ENCODE assay signal across 22 mouse cellular contexts in the genomic region with DNA sequence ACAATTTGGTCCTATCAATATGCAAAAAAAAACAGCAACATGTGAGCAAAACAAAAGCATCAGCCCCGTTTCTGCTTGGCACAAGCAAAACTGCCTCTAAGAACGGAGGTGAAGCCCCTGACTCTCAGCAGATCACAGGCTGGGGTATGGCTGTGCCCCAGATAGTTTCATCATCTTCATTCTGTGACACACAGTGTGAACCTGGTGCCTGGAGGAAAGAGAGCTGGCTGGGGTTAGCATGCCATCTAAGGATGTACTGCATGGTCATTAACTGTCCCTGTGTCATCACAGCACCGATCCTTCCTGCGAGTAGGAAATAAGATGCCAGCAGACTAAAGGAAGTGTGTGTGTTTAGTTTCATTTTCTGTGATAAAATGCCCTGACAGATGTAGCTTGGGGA.
DNase-seq lines count a peak whose midpoint lies in the region; ATAC-seq lines count a peak whose summit lies in the region.
"Had no signal": no experiment of that assay in that cellular context is flagged by ENCODE, and none has a peak within 500 bp of the region (broad histone marks: within the 10 kb centered on the region; RNA-seq: fewer than 3 reads in every experiment).

No protein-coding gene starts in this region.

- H3K4me1 ChIP-seq in forebrain, embryonic 13.5 days = peaks cover 16% of the 10 kb centered on the region
- peaks cover 12% of the 10 kb centered on the region; the same call in 1 of the 2 replicates for H3K4me1 ChIP-seq in forebrain, embryonic 10.5 days
- H3K4me1 ChIP-seq in neural tube, embryonic 13.5 days (replicated peaks) = peaks cover 22% of the 10 kb centered on the region
- peaks cover 20% of the 10 kb centered on the region for H3K4me1 ChIP-seq in midbrain, embryonic 16.5 days (ENCODE audit: control insufficient read depth, insufficient read depth, low read length)
- H3K4me1 ChIP-seq: liver, embryonic 13.5 days had no signal

- 75% methylated on average over 4 of the region's 4 CpGs for WGBS in forebrain, embryonic 13.5 days
- 91% methylated on average over 4 of the region's 4 CpGs for WGBS in forebrain, embryonic 10.5 days
- WGBS in neural tube, embryonic 13.5 days = 78% methylated on average over 4 of the region's 4 CpGs
- 55% methylated on average over 4 of the region's 4 CpGs for WGBS in midbrain, embryonic 16.5 days

- ATAC-seq in forebrain, embryonic 13.5 days = no peak
- peak; percentile 24; the same call in 1 of the 2 replicates for ATAC-seq in neural tube, embryonic 13.5 days (ENCODE audit: low read depth)
- ATAC-seq in midbrain, embryonic 16.5 days = peak; percentile 66
- ATAC-seq: intestine, embryonic 16.5 days had no signal

- H3K27ac ChIP-seq in forebrain, embryonic 13.5 days = peak overlapping the region; percentile 26
- H3K27ac ChIP-seq in forebrain, embryonic 10.5 days = no peak overlapping the region
- H3K27ac ChIP-seq in neural tube, embryonic 13.5 days (replicated peaks) = peak overlapping the region; percentile 80
- peak overlapping the region; percentile 87 for H3K27ac ChIP-seq in midbrain, embryonic 16.5 days (ENCODE audit: low read length)
- H3K27ac ChIP-seq: embryonic facial prominence, embryonic 13.5 days; liver, embryonic 13.5 days had no signal

- no peaks in the 10 kb centered on the region for H3K36me3 ChIP-seq in forebrain, embryonic 13.5 days (ENCODE audit: poor library complexity, severe bottlenecking)
- H3K36me3 ChIP-seq in forebrain, embryonic 10.5 days (replicated peaks) = no peaks in the 10 kb centered on the region
- no peaks in the 10 kb centered on the region for H3K36me3 ChIP-seq in neural tube, embryonic 13.5 days
- no peaks in the 10 kb centered on the region for H3K36me3 ChIP-seq in midbrain, embryonic 16.5 days (ENCODE audit: control insufficient read depth, insufficient read depth, low read length)
- H3K36me3 ChIP-seq: liver, embryonic 13.5 days had no signal

- H3K9ac ChIP-seq in forebrain, embryonic 13.5 days = no peak overlapping the region
- H3K9ac ChIP-seq in neural tube, embryonic 13.5 days = no peak overlapping the region
- 0 out of 2 replicates have a peak overlapping the region, but pooled peaks have one; percentile 31 for H3K9ac ChIP-seq in midbrain, embryonic 16.5 days (ENCODE audit: low read depth, low read length)
- H3K9ac ChIP-seq: embryonic facial prominence, embryonic 13.5 days; liver, embryonic 13.5 days had no signal

- no peak overlapping the region for H3K4me2 ChIP-seq in forebrain, embryonic 13.5 days
- 0 out of 2 replicates have a peak overlapping the region, but pooled peaks have one; percentile 3 for H3K4me2 ChIP-seq in neural tube, embryonic 13.5 days
- peak overlapping the region; percentile 38 for H3K4me2 ChIP-seq in midbrain, embryonic 16.5 days (ENCODE audit: low read length)
- H3K4me2 ChIP-seq: embryonic facial prominence, embryonic 13.5 days; heart, embryonic 11.5 days; liver, embryonic 13.5 days had no signal

- no peaks in the 10 kb centered on the region for H3K9me3 ChIP-seq in forebrain, embryonic 13.5 days (replicated peaks)
- H3K9me3 ChIP-seq in forebrain, embryonic 10.5 days = no peaks in the 10 kb centered on the region
- H3K9me3 ChIP-seq in neural tube, embryonic 13.5 days = no peaks in the 10 kb centered on the region
- H3K9me3 ChIP-seq in midbrain, embryonic 16.5 days (replicated peaks; ENCODE audit: control insufficient read depth, low read length, poor library complexity, severe bottlenecking) = no peaks in the 10 kb centered on the region
- H3K9me3 ChIP-seq: embryonic facial prominence, embryonic 13.5 days; liver, embryonic 13.5 days had no signal

- no peak for DNase-seq in forebrain, embryonic 10.5 days (ENCODE audit: extremely low spot score, low spot score)
- no peak for DNase-seq in neural tube, embryonic 10.5 days (ENCODE audit: extremely low spot score, low spot score)
- no peak for DNase-seq in ovary, adult 18-20 months (ENCODE audit: low spot score)
- DNase-seq in urinary bladder, postnatal 10 days (ENCODE audit: low spot score) = no peak
- DNase-seq: adrenal gland, postnatal 14 days; cerebellum, adult 8-10 months; cerebellum, postnatal 36 days; embryo, embryonic 11 days; kidney, postnatal 36 days; layer of hippocampus, adult 9-11 months; liver, embryonic 13.5 days; lung, adult 2 months; lung, postnatal 14 days; right cerebral cortex, adult 18-20 months; right cerebral cortex, postnatal 4 days; thymus, postnatal 25 days had no signal

- H3K27me3 ChIP-seq in forebrain, embryonic 13.5 days = no peaks in the 10 kb centered on the region
- H3K27me3 ChIP-seq in forebrain, embryonic 10.5 days (ENCODE audit: poor library complexity, severe bottlenecking) = no peaks in the 10 kb centered on the region
- no peaks in the 10 kb centered on the region for H3K27me3 ChIP-seq in neural tube, embryonic 13.5 days
- no peaks in the 10 kb centered on the region for H3K27me3 ChIP-seq in midbrain, embryonic 16.5 days (ENCODE audit: control insufficient read depth, insufficient read depth, low read depth, low read length)
- H3K27me3 ChIP-seq: embryonic facial prominence, embryonic 13.5 days; liver, embryonic 13.5 days had no signal

- H3K4me3 ChIP-seq in forebrain, embryonic 13.5 days = no peak overlapping the region
- H3K4me3 ChIP-seq in forebrain, embryonic 10.5 days = no peak overlapping the region
- no peak overlapping the region for H3K4me3 ChIP-seq in neural tube, embryonic 13.5 days
- no peak overlapping the region for H3K4me3 ChIP-seq in midbrain, embryonic 16.5 days (ENCODE audit: low read depth, low read length)
- H3K4me3 ChIP-seq: embryonic facial prominence, embryonic 13.5 days; liver, embryonic 13.5 days had no signal
